Mouse (Mus musculus): Measurements from ENCODE around the gene Actr8. TPM values are rescaled to one million over a fixed set of nuclear protein-coding genes. Genes with fewer than 3 reads are reported as not detected.

The Actr8 gene
- polyA plus RNA-seq, 2 experiments: 11.3 to 17.3 TPM

DNA sequence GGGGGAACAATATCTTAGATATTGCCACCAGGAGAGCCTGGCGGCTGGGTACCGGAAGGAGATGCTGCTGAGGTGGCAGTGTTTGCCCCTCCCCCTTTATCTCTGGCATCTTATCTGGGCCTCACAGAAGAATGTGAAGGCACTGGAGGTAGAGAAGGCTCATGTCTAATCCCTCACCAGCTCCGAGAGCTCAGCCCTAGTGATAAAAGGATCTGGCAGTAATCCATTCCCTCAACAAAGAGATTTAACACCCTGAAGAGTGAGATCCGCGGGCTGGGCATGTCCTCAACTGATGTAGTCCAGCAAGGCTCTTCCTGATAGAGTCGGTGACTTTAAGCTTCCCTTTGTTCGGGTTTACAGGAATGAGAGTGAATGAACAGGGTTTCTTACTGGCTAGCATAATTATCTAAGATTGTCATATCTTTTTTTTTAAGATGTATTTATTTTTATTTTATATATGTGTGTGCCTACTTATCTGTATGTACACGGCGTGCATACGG, 37.8 kb upstream of the Actr8 start:
- Histone ChIP-seq H3K36me3 (replicated peaks; ENCODE audit: control insufficient read depth, insufficient read depth, low read depth) (no peaks in the 10 kb centered on the region), H3K4me2 (ENCODE audit: low read depth) (no peak overlapping the region), H3K27me3 (ENCODE audit: control insufficient read depth, insufficient read depth, low read length) (no peaks in the 10 kb centered on the region), H3K4me3 (ENCODE audit: insufficient read depth in 1 of 2, low read depth in 2 of 2, low read length in 2 of 2) (no peak overlapping the region), H3K4me1 (replicated peaks; ENCODE audit: control insufficient read depth in 2 of 2, insufficient read depth in 2 of 2, low read length in 1 of 2) (no peaks in the 10 kb centered on the region), H3K9ac (replicated peaks) (no peak overlapping the region; the same call in 1 of the 2 replicates), H3K9me3 (ENCODE audit: control insufficient read depth, low read length) (no peaks in the 10 kb centered on the region), H3K27ac (no peak overlapping the region)
- DNase-seq (ENCODE audit: low read depth in 3 of 3, low spot score in 3 of 3) (no peak), ATAC-seq (ENCODE audit: insufficient read depth) (no peak)
- TF ChIP-seq CTCF (IDR thresholded peaks at IDR 0.05; ENCODE audit: low read depth): no peak
- 12% methylated on average over 10 of the region's 10 CpGs for WGBS (ENCODE audit: insufficient replicate concordance)

GRCm38 (mm10) chr14:29940877-29941276, 37.3 kb upstream of the Actr8 start:
- no peak for DNase-seq (ENCODE audit: low read depth in 3 of 3, low spot score in 3 of 3)
- no peaks in the 10 kb centered on the region for H3K36me3 ChIP-seq (replicated peaks; ENCODE audit: control insufficient read depth, insufficient read depth, low read depth)
- ATAC-seq (ENCODE audit: insufficient read depth): no peak
- no peak overlapping the region for H3K9ac ChIP-seq (replicated peaks)
- no peaks in the 10 kb centered on the region for H3K9me3 ChIP-seq (ENCODE audit: control insufficient read depth, low read length)
- WGBS (ENCODE audit: insufficient replicate concordance): 12% methylated on average over 2 of the region's 2 CpGs
- no peak for TF ChIP-seq EP300 (IDR thresholded peaks at IDR 0.05; ENCODE audit: low read depth)
- peak; percentile 46 for TF ChIP-seq CTCF (IDR thresholded peaks at IDR 0.05; ENCODE audit: low read depth)
- H3K4me2 ChIP-seq (ENCODE audit: low read depth): no peak overlapping the region
- H3K4me1 ChIP-seq (replicated peaks; ENCODE audit: control insufficient read depth in 2 of 2, insufficient read depth in 2 of 2, low read length in 1 of 2): no peaks in the 10 kb centered on the region
- H3K4me3 ChIP-seq (ENCODE audit: insufficient read depth in 1 of 2, low read depth in 2 of 2, low read length in 2 of 2): no peak overlapping the region
- no peak overlapping the region for H3K27ac ChIP-seq
- no peaks in the 10 kb centered on the region for H3K27me3 ChIP-seq (ENCODE audit: control insufficient read depth, insufficient read depth, low read length)

DNA sequence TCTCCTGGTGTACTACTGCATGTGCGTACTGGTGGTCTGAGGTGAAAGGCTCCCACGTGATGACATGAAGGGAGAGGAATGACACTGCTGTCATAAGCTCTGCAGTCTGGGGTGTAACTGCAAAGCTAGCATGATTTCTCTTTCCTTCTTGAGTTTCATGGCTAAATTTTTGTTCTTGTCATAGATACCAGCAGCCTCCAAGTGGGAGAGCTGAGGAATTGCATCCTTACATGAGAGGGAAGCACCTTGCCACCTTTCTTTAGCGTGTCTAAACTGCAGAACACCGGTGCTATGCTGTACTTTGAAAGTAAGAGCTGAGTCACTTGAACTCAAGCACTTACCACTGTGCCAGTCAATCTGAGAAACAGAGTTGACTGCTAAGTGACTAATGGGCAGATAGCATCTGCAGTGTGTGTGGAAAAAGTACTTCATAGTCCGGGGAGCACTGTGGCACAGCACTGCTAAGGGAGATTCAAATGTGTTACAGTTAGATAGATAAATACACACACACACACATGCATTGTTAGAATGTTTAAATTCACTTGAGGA, 31.3 kb upstream of the Actr8 start:
- DNase-seq (ENCODE audit: low read depth in 3 of 3, low spot score in 3 of 3) (no peak), ATAC-seq (ENCODE audit: insufficient read depth) (no peak)
- Histone ChIP-seq H3K36me3 (replicated peaks; ENCODE audit: control insufficient read depth, insufficient read depth, low read depth) (no peaks in the 10 kb centered on the region), H3K27ac (no peak overlapping the region), H3K27me3 (ENCODE audit: control insufficient read depth, insufficient read depth, low read length) (no peaks in the 10 kb centered on the region), H3K4me3 (ENCODE audit: insufficient read depth in 1 of 2, low read depth in 2 of 2, low read length in 2 of 2) (no peak overlapping the region), H3K4me2 (ENCODE audit: low read depth) (no peak overlapping the region), H3K9ac (replicated peaks) (no peak overlapping the region), H3K9me3 (ENCODE audit: control insufficient read depth, low read length) (no peaks in the 10 kb centered on the region), H3K4me1 (replicated peaks; ENCODE audit: control insufficient read depth in 2 of 2, insufficient read depth in 2 of 2, low read length in 1 of 2) (no peaks in the 10 kb centered on the region)
- WGBS (ENCODE audit: insufficient replicate concordance): 47% methylated on average over 5 of the region's 5 CpGs
- TF ChIP-seq CTCF (IDR thresholded peaks at IDR 0.05; ENCODE audit: low read depth): no peak
- TF ChIP-seq EP300 (IDR thresholded peaks at IDR 0.05; ENCODE audit: low read depth): no peak

- H3K9me3 ChIP-seq (ENCODE audit: control insufficient read depth, low read length): no peaks in the 10 kb centered on the region
- no peak for ATAC-seq (ENCODE audit: insufficient read depth)
- TF ChIP-seq EP300 (IDR thresholded peaks at IDR 0.05; ENCODE audit: low read depth): no peak
- no peak for TF ChIP-seq CTCF (IDR thresholded peaks at IDR 0.05; ENCODE audit: low read depth)
- H3K27me3 ChIP-seq (ENCODE audit: control insufficient read depth, insufficient read depth, low read length): no peaks in the 10 kb centered on the region
- no peak overlapping the region for H3K4me2 ChIP-seq (ENCODE audit: low read depth)
- H3K9ac ChIP-seq (replicated peaks): no peak overlapping the region
- no peak for DNase-seq (ENCODE audit: low read depth in 3 of 3, low spot score in 3 of 3)
- no peak overlapping the region for H3K27ac ChIP-seq
- no peak overlapping the region for H3K4me3 ChIP-seq (ENCODE audit: insufficient read depth in 1 of 2, low read depth in 2 of 2, low read length in 2 of 2)
- WGBS (ENCODE audit: insufficient replicate concordance): 33% methylated on average over 4 of the region's 4 CpGs
- no peaks in the 10 kb centered on the region for H3K4me1 ChIP-seq (replicated peaks; ENCODE audit: control insufficient read depth in 2 of 2, insufficient read depth in 2 of 2, low read length in 1 of 2)
- H3K36me3 ChIP-seq (replicated peaks; ENCODE audit: control insufficient read depth, insufficient read depth, low read depth): no peaks in the 10 kb centered on the region
Measured at GRCm38 (mm10) chr14:29950805-29951204, 27.3 kb upstream of the Actr8 start.

DNA sequence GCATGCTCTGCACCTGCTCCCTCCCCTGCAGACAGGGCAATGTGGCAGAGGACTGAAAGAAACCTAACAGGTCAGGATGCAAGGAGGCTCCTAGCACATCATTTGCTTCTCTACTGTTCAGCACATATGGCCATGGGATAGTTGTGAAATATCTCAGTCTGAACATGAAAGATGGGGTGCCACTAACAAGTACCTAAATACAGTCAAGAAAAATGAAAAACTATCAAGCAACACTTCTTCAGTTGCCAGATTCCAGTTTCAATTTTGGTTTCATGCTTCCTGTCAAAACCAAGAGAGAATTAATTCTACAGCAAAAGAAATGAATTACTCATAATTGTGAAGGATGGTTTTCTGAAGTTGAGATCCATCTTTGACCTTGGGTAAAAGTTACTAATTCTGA, 20.7 kb upstream of the Actr8 start:
- H3K9me3 ChIP-seq (ENCODE audit: control insufficient read depth, low read length): no peaks in the 10 kb centered on the region
- H3K36me3 ChIP-seq (replicated peaks; ENCODE audit: control insufficient read depth, insufficient read depth, low read depth): no peaks in the 10 kb centered on the region
- H3K4me3 ChIP-seq (ENCODE audit: insufficient read depth in 1 of 2, low read depth in 2 of 2, low read length in 2 of 2): no peak overlapping the region
- no peaks in the 10 kb centered on the region for H3K27me3 ChIP-seq (ENCODE audit: control insufficient read depth, insufficient read depth, low read length)
- no peak overlapping the region for H3K9ac ChIP-seq (replicated peaks)
- H3K4me2 ChIP-seq (ENCODE audit: low read depth): no peak overlapping the region
- no peak for ATAC-seq (ENCODE audit: insufficient read depth)
- H3K4me1 ChIP-seq (replicated peaks; ENCODE audit: control insufficient read depth in 2 of 2, insufficient read depth in 2 of 2, low read length in 1 of 2): no peaks in the 10 kb centered on the region
- TF ChIP-seq EP300 (IDR thresholded peaks at IDR 0.05; ENCODE audit: low read depth) (no peak), CTCF (IDR thresholded peaks at IDR 0.05; ENCODE audit: low read depth) (no peak)
- no peak overlapping the region for H3K27ac ChIP-seq
- DNase-seq (ENCODE audit: low read depth in 3 of 3, low spot score in 3 of 3): no peak

Data from liver, embryonic 14.5 days (tissue).